Mouse (Mus musculus) heart, adult 9 months (tissue): ENCODE measurements around the gene Atg4a-ps.

Source experiments
- DNase-seq, 2 experiments: peaks; one replicate each; pipeline ENCODE4 v3.0.0; 2022; ENCODE audit warnings: low spot score in 2 of 2

The Atg4a-ps gene

GRCm38 (mm10) chr3:103627661-103628060 is 18.2 kb downstream of the Atg4a-ps start:
- peak in 1 of 2 experiments; percentile 17 for DNase-seq

- no peak for DNase-seq
Measured at GRCm38 (mm10) chr3:103626481-103626880, 19.4 kb downstream of the Atg4a-ps start.

- no peak for DNase-seq
Measured at GRCm38 (mm10) chr3:103625169-103625568, 20.7 kb downstream of the Atg4a-ps start.

GRCm38 (mm10) chr3:103624591-103625051 is 21.2 kb downstream of the Atg4a-ps start:
- no peak for DNase-seq

- no peak for DNase-seq
Measured at GRCm38 (mm10) chr3:103623893-103624470, 21.9 kb downstream of the Atg4a-ps start.

- no peak for DNase-seq
Measured at GRCm38 (mm10) chr3:103620101-103620500, 25.8 kb downstream of the Atg4a-ps start.

GRCm38 (mm10) chr3:103616981-103617380 is 28.9 kb downstream of the Atg4a-ps start:
- DNase-seq: no peak

GRCm38 (mm10) chr3:103615621-103616020 is 30.2 kb downstream of the Atg4a-ps start:
- no peak for DNase-seq

- peak; percentile 24 to 42 for DNase-seq
Measured at GRCm38 (mm10) chr3:103612636-103613355, 33.1 kb downstream of the Atg4a-ps start.

- DNase-seq: no peak
Measured at GRCm38 (mm10) chr3:103610231-103610630, 35.6 kb downstream of the Atg4a-ps start.

GRCm38 (mm10) chr3:103606660-103607595 is 38.9 kb downstream of the Atg4a-ps start:
- DNase-seq: no peak

GRCm38 (mm10) chr3:103606045-103606597 is 39.7 kb downstream of the Atg4a-ps start:
- DNase-seq: no peak

- DNase-seq: no peak
Measured at GRCm38 (mm10) chr3:103601561-103601960, 44.3 kb downstream of the Atg4a-ps start.

- peak; percentile 41 to 44 for DNase-seq
Measured at GRCm38 (mm10) chr3:103601011-103601410, 44.9 kb downstream of the Atg4a-ps start.

GRCm38 (mm10) chr3:103597586-103597985 is 48.3 kb downstream of the Atg4a-ps start:
- DNase-seq: no peak

- DNase-seq: no peak
Measured at GRCm38 (mm10) chr3:103595271-103595810, 50.5 kb downstream of the Atg4a-ps start.
